Mouse (Mus musculus) midbrain, embryonic 13.5 days (tissue): ENCODE measurements around the gene Gm1123. TPM values are rescaled to one million over a fixed set of nuclear protein-coding genes. Genes with fewer than 3 reads are reported as not detected.

ENCODE experiments used
- ATAC-seq: fragments of 200-750 bp; cut with Nextera tagmentation; 2 replicates; pipeline ENCODE4 v1.8.0; 2017; ENCODE audit warnings: mild to moderate bottlenecking, moderate TSS enrichment, moderate library complexity
- H3K27ac ChIP-seq: fragments of 300-500 bp; sonication (generic); 2 replicates; pipeline ENCODE4 v1.5.1; 2015; ENCODE audit warnings: inconsistent platforms, mild to moderate bottlenecking, moderate library complexity
- H3K27me3 ChIP-seq: fragments of 300-500 bp; sonication (generic); 2 replicates; pipeline ENCODE4 v1.6.1; 2015; ENCODE audit warnings: mild to moderate bottlenecking, inconsistent platforms
- H3K36me3 ChIP-seq: fragments of 300-500 bp; sonication (generic); 2 replicates; pipeline ENCODE4 v1.6.1; 2015; ENCODE audit warnings: mild to moderate bottlenecking, inconsistent platforms
- H3K4me1 ChIP-seq: fragments of 300-500 bp; sonication (generic); replicated peaks from 2 replicates; pipeline ENCODE4 v1.6.1; 2015; ENCODE audit warnings: inconsistent platforms
- H3K4me2 ChIP-seq: fragments of 300-500 bp; sonication (generic); replicated peaks from 2 replicates; pipeline ENCODE4 v1.6.1; 2015; ENCODE audit warnings: moderate library complexity, mild to moderate bottlenecking, inconsistent platforms
- H3K4me3 ChIP-seq: fragments of 300-500 bp; sonication (generic); replicated peaks from 2 replicates; pipeline ENCODE4 v1.5.1; 2015; ENCODE audit warnings: mild to moderate bottlenecking, inconsistent platforms
- H3K9ac ChIP-seq: fragments of 300-500 bp; sonication (generic); replicated peaks from 2 replicates; pipeline ENCODE4 v1.6.1; 2015; ENCODE audit warnings: mild to moderate bottlenecking, inconsistent platforms
- H3K9me3 ChIP-seq: fragments of 300-500 bp; sonication (generic); 2 replicates; pipeline ENCODE4 v1.6.1; 2016; ENCODE audit warnings: mild to moderate bottlenecking, inconsistent platforms
- WGBS: fragments of 180-500 bp; shearing (Covaris S2); methylation state at CpG from one replicate; pipeline ENCODE4 v1.1.7; 2015; 5-methylcytosine and 5-hydroxymethylcytosine counted together
- polyA plus RNA-seq: library from polyadenylated mRNA; unstranded; fragments of >200 nt; fragmentation: Nextera tagmentation; extraction: Ambion mirVana; gene quantifications from 2 replicates; pipeline ENCODE4 v1.2.1, GENCODE M21; 2015

Gm1123 gene
- polyA plus RNA-seq, 1 experiment from 2014 or later = 0.09 TPM

- Histone ChIP-seq H3K27me3 (peaks cover 93% of the 10 kb centered on the region), H3K27ac (no peak overlapping the region), H3K4me3 (no peak overlapping the region), H3K36me3 (no peaks in the 10 kb centered on the region), H3K4me2 (no peak overlapping the region), H3K4me1 (peaks cover 4% of the 10 kb centered on the region), H3K9me3 (no peaks in the 10 kb centered on the region), H3K9ac (no peak overlapping the region)
- 5% methylated on average over 18 of the region's 18 CpGs for WGBS
- no peak for ATAC-seq
Observed at GRCm38 (mm10) chr9:98963661-98964060, 71.9 kb downstream of the Gm1123 start.

- WGBS = under 1% methylated on average over 20 of the region's 20 CpGs
- ATAC-seq = no peak
- H3K4me2 ChIP-seq = no peak overlapping the region
- no peaks in the 10 kb centered on the region for H3K36me3 ChIP-seq
- H3K27me3 ChIP-seq = peaks cover 92% of the 10 kb centered on the region
- H3K4me3 ChIP-seq = no peak overlapping the region
- no peak overlapping the region for H3K27ac ChIP-seq
- no peaks in the 10 kb centered on the region for H3K9me3 ChIP-seq
- no peak overlapping the region for H3K9ac ChIP-seq
- peaks cover 4% of the 10 kb centered on the region for H3K4me1 ChIP-seq
Observed at GRCm38 (mm10) chr9:98962478-98963142, 72.9 kb downstream of the Gm1123 start.

DNA sequence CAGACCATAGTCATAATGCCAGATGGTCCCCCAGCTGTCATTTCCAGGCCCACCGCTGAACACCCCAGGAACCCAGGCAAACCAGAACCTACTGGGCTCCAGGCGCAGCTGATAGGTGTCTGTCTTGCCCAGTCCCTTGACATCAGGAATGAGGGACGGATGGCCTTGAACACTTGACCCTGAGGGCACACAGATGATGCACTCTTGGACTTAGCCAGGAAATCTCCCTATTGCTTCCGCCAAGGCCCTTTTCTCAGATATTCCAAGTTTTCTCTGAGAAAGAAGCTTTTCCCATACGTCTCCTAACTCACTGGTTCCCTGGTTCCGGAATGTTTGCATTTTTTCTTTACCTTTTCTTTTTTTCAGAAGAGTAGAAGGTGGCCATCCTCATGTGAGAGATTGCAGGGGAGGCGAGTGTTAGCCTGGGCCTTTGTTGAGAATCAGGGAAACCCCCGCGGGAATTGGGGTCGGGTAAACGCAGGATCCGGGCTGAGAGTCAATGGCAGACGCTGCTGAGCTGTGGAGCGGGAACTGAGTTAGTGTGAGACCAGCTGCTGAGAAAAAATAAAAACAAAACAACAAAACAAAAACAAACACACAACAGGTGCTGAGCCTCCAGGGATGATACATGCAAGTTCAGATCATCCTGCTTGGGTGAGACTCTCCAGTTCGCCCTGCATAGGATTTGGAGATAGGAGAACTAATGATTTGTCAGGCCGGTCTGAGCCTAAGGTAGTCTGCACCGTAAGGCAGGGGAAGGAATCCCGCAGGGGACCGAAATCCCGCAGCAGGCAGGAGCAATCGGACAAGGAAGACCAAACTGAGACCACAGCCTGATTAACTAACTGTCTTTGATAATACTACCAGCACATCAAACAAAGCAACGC, 73.7 kb downstream of the Gm1123 start:
- Histone ChIP-seq H3K27me3 (peaks cover 92% of the 10 kb centered on the region), H3K27ac (no peak overlapping the region), H3K9me3 (no peaks in the 10 kb centered on the region), H3K36me3 (no peaks in the 10 kb centered on the region), H3K4me2 (no peak overlapping the region), H3K4me1 (peaks cover 8% of the 10 kb centered on the region), H3K9ac (no peak overlapping the region), H3K4me3 (no peak overlapping the region)
- no peak for ATAC-seq
- WGBS = 4% methylated on average over 22 of the region's 22 CpGs

DNA sequence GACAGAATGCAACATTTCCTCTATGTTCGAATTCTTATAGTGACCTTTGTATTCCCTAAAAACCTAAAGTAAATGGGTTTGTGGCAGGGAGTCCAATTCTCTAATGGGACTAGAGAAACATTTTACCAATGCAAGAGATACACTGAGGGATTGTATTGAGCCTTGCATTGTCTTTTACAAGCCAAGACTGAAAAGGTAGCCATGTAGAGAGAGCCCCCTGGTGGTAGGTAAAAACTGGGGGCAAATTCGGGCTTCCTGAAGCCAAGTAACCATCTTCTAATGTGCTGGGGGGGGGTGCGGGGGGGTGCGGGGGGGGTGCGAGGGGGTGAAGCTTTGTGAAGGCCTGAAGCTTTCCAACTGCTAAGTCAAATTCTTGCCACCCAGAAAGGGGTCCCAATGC, 75.2 kb downstream of the Gm1123 start:
- WGBS = 13% methylated on average over 5 of the region's 5 CpGs

DNA sequence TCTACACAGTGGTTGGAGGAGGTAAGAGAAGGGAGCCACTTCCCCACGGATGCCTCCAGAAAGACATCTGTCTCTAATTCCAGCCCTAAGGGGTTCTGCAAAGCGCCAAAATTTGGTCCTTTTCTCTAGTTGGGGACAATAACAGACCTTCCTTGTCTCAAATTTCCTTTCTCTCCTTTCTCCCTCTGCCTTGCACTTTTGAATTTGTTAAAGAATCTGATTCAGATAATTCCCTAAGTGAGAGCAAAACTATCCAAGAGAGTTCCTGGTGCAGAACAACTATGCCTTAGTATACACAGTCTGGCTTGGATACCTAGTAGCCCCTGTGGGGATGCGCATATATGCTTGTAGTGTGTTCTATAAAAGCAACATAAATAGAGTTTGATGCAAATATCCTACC, 75.7 kb downstream of the Gm1123 start:
- WGBS = 26% methylated on average over 3 of the region's 3 CpGs
- Histone ChIP-seq H3K27ac (no peak overlapping the region), H3K9me3 (no peaks in the 10 kb centered on the region), H3K27me3 (peaks cover 94% of the 10 kb centered on the region), H3K36me3 (no peaks in the 10 kb centered on the region), H3K4me2 (no peak overlapping the region), H3K9ac (no peak overlapping the region), H3K4me3 (no peak overlapping the region), H3K4me1 (peaks cover 24% of the 10 kb centered on the region)
- no peak for ATAC-seq

More for the DNA sequence above, 75.2 kb downstream of the Gm1123 start:
- Histone ChIP-seq H3K4me3 (no peak overlapping the region), H3K9me3 (no peaks in the 10 kb centered on the region), H3K27me3 (peaks cover 94% of the 10 kb centered on the region), H3K4me1 (peaks cover 23% of the 10 kb centered on the region), H3K4me2 (no peak overlapping the region), H3K9ac (no peak overlapping the region), H3K36me3 (no peaks in the 10 kb centered on the region), H3K27ac (no peak overlapping the region)
- no peak for ATAC-seq

DNA sequence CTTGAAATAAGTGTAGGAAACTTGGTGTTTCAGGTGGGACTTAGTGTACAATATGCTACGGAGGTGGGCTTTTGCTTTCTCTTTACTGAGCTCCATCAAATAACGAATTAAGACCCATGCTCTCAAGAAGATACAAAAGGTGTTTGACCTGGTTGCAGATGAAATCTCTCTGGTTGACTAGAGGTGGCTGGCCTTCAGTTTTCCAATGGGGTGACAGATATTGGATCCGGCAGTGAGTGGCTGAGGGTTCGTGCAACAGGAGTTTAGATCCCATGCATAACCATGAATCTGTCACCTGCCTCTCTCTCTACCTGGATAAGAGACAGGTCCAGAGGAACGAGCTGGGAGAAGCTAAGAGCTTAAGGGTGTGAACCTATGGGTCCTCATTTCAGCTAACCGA, 76.9 kb downstream of the Gm1123 start:
- Histone ChIP-seq H3K4me1 (peaks cover 27% of the 10 kb centered on the region), H3K9ac (no peak overlapping the region), H3K4me2 (no peak overlapping the region; the same call in 1 of the 2 replicates), H3K27ac (no peak overlapping the region), H3K9me3 (no peaks in the 10 kb centered on the region), H3K36me3 (no peaks in the 10 kb centered on the region), H3K4me3 (no peak overlapping the region), H3K27me3 (peaks cover 95% of the 10 kb centered on the region)
- ATAC-seq = no peak
- WGBS = 4% methylated on average over 6 of the region's 6 CpGs

- no peak overlapping the region; the same call in 1 of the 2 replicates for H3K4me3 ChIP-seq
- no peak overlapping the region for H3K9ac ChIP-seq
- H3K4me1 ChIP-seq = peaks cover 27% of the 10 kb centered on the region
- H3K9me3 ChIP-seq = no peaks in the 10 kb centered on the region
- 1% methylated on average over 23 of the region's 23 CpGs for WGBS
- peaks cover 95% of the 10 kb centered on the region for H3K27me3 ChIP-seq
- H3K4me2 ChIP-seq = no peak overlapping the region
- no peaks in the 10 kb centered on the region for H3K36me3 ChIP-seq
- H3K27ac ChIP-seq = no peak overlapping the region
- ATAC-seq = no peak
Observed at GRCm38 (mm10) chr9:98957751-98958351, 77.7 kb downstream of the Gm1123 start.

Other genes with a start within 250 kb of the Gm1123 start
- gene Prr23a1, start 193.2 kb downstream of the Gm1123 start, polyA plus RNA-seq = not detected in 2 replicates
- not detected in 2 replicates for gene Prr23a2, start 179.2 kb downstream of the Gm1123 start, polyA plus RNA-seq
- gene Prr23a3, start 170.9 kb downstream of the Gm1123 start, polyA plus RNA-seq = 0.08 TPM in 1 of 2 replicates, not detected in the other
- gene 7420426K07Rik, start 132.6 kb downstream of the Gm1123 start, polyA plus RNA-seq = not detected in 2 replicates
- gene Foxl2, start 80.4 kb downstream of the Gm1123 start, polyA plus RNA-seq = 0.54 and 0.75 TPM in 2 replicates
- gene Faim, start 49.3 kb downstream of the Gm1123 start, polyA plus RNA-seq = 105 and 107 TPM in 2 replicates
- 3.1 and 3.9 TPM in 2 replicates for gene Pik3cb, start 104.9 kb upstream of the Gm1123 start, polyA plus RNA-seq
- gene Faiml, start 201.5 kb upstream of the Gm1123 start, polyA plus RNA-seq = not detected in 2 replicates
- 79.4 and 80.2 TPM in 2 replicates for gene Cep70, start 207.7 kb upstream of the Gm1123 start, polyA plus RNA-seq